Mouse (Mus musculus) C2C12 (cell line): ENCODE data around the gene Adssl1. TPM values are rescaled to one million over a fixed set of nuclear protein-coding genes. Genes with fewer than 3 reads are reported as not detected.

Experiments used
- H3K27me3 ChIP-seq: one replicate; pipeline ENCODE4 v1.6.1; 2011; ENCODE audit not compliant: control insufficient read depth, insufficient read depth, insufficient read length
- H3K36me3 ChIP-seq: one replicate; pipeline ENCODE4 v1.6.1; 2011; ENCODE audit not compliant: control insufficient read depth, insufficient read depth
- H3K4me3 ChIP-seq: one replicate; pipeline ENCODE4 v1.5.1; 2011; ENCODE audit warnings: mild to moderate bottlenecking, control low read depth; ENCODE audit not compliant: poor library complexity, insufficient read depth, severe bottlenecking
- H3K79me2 ChIP-seq: one replicate; pipeline ENCODE4 v1.6.1; 2011; ENCODE audit not compliant: control insufficient read depth, insufficient read depth
- H3K79me3 ChIP-seq: one replicate; pipeline ENCODE4 v1.6.1; 2011; ENCODE audit warnings: low read depth, control low read depth
- H3ac ChIP-seq: one replicate; pipeline ENCODE3; 2011; ENCODE audit warnings: low read depth; ENCODE audit not compliant: control insufficient read depth, insufficient read length
- CEBPB ChIP-seq: IDR thresholded peaks from one replicate; pipeline ENCODE4 v1.6.1; 2011; ENCODE audit warnings: low read depth, mild to moderate bottlenecking, control low read depth, moderate library complexity
- CTCF ChIP-seq: IDR thresholded peaks from one replicate; pipeline ENCODE4 v1.5.1; 2011; ENCODE audit not compliant: control insufficient read depth, insufficient read depth, insufficient read length
- FOSL1 ChIP-seq: IDR thresholded peaks from one replicate; pipeline ENCODE4 v1.8.0; 2011; ENCODE audit warnings: mild to moderate bottlenecking, low read length; ENCODE audit not compliant: poor library complexity, insufficient read depth, severe bottlenecking
- MAX ChIP-seq: IDR thresholded peaks from one replicate; pipeline ENCODE4 v1.6.1; 2011; ENCODE audit warnings: mild to moderate bottlenecking, control low read depth
- MYOD1 ChIP-seq: IDR thresholded peaks from one replicate; pipeline ENCODE4 v1.6.1; 2011; ENCODE audit warnings: low read depth; ENCODE audit not compliant: control insufficient read depth, insufficient read length
- MYOG ChIP-seq: IDR thresholded peaks from one replicate; pipeline ENCODE4 v1.6.1; 2011; ENCODE audit not compliant: control insufficient read depth, insufficient read length; ENCODE audit errors: extremely low read depth
- USF1 ChIP-seq: IDR thresholded peaks from one replicate; pipeline ENCODE4 v1.6.1; 2011; ENCODE audit warnings: low read depth, mild to moderate bottlenecking, control low read depth, moderate library complexity
- microRNA-seq: library from miRNA; unstranded; fragments of <30 nt; microRNA quantifications from one replicate; pipeline ENCODE4, GENCODE M21; 2019; ENCODE audit warnings: borderline microRNAs expressed
- polyA plus RNA-seq: library from polyadenylated mRNA; unstranded; fragments of >200 nt; fragmentation: generic; extraction: Trizol; gene quantifications from one replicate; pipeline ENCODE4 v1.2.1, GENCODE M21; 2012; ENCODE audit warnings: missing spikeins

Adssl1 gene
- polyA plus RNA-seq, 1 experiment, result 10.1 TPM

- TF ChIP-seq CTCF (no peak), USF1 (no peak), MAX (no peak), MYOG (no peak), CEBPB (no peak), FOSL1 (no peak), MYOD1 (no peak)
- Histone ChIP-seq H3K4me3 (peak within 1 kb of the TSS; percentile 37), H3K79me2 (peaks cover 3% of the 10 kb centered on the region), H3ac (peak within 1 kb of the TSS; percentile 87), H3K36me3 (no peaks in the 10 kb centered on the region), H3K79me3 (no peaks in the 10 kb centered on the region), H3K27me3 (no peaks in the 10 kb centered on the region)
These were observed 58.7 kb downstream of the Adssl1 start, which contains the start of gene Zbtb42 for GRCm38 (mm10) chr12:112678555-112679026. Gene Zbtb42 (plus strand): TSS chr12:112678828.

GRCm38 (mm10) chr12:112679027-112679996 is 59.5 kb downstream of the Adssl1 start:
- Histone ChIP-seq H3K36me3 (no peaks in the 10 kb centered on the region), H3K4me3 (peak overlapping the region; percentile 37), H3K79me3 (no peaks in the 10 kb centered on the region), H3K79me2 (no peaks in the 10 kb centered on the region), H3K27me3 (no peaks in the 10 kb centered on the region), H3ac (peak overlapping the region; percentile 87)
- no peak for TF ChIP-seq USF1
- TF ChIP-seq CEBPB, result no peak
- no peak for TF ChIP-seq MYOG
- TF ChIP-seq CTCF, result no peak
- TF ChIP-seq FOSL1, result no peak
- TF ChIP-seq MYOD1, result no peak
- TF ChIP-seq MAX, result no peak

GRCm38 (mm10) chr12:112683351-112683750 is 63.5 kb downstream of the Adssl1 start:
- Histone ChIP-seq H3K79me3 (no peaks in the 10 kb centered on the region), H3K4me3 (no peak overlapping the region), H3K27me3 (no peaks in the 10 kb centered on the region), H3K36me3 (no peaks in the 10 kb centered on the region), H3ac (no peak overlapping the region), H3K79me2 (no peaks in the 10 kb centered on the region)
- TF ChIP-seq CEBPB, result no peak
- TF ChIP-seq FOSL1, result no peak
- TF ChIP-seq CTCF, result no peak
- no peak for TF ChIP-seq MAX
- no peak for TF ChIP-seq MYOD1
- no peak for TF ChIP-seq USF1
- no peak for TF ChIP-seq MYOG

GRCm38 (mm10) chr12:112688458-112688857 is 68.6 kb downstream of the Adssl1 start:
- H3K79me3 ChIP-seq, result no peaks in the 10 kb centered on the region

More at GRCm38 (mm10) chr12:112688458-112688857, 68.6 kb downstream of the Adssl1 start:
- Histone ChIP-seq H3K36me3 (no peaks in the 10 kb centered on the region), H3K79me2 (peaks cover 7% of the 10 kb centered on the region), H3K4me3 (no peak overlapping the region), H3K27me3 (no peaks in the 10 kb centered on the region), H3ac (no peak overlapping the region)
- TF ChIP-seq CTCF (no peak), MYOG (no peak), USF1 (no peak), MAX (no peak), CEBPB (no peak), MYOD1 (no peak), FOSL1 (no peak)

Small RNA genes within 50 kb of the gene (microRNA-seq; reads per million reads assigned to microRNA genes)
- gene Mir6939, result 0.56 reads per million, percentile 11 among the genes with 10 or more reads in this experiment

Other genes with a start within 250 kb of the Adssl1 start
- gene A530016L24Rik, start 130.6 kb upstream of the Adssl1 start, polyA plus RNA-seq, result 0.13 TPM
- gene Tmem179, start 103.3 kb upstream of the Adssl1 start, polyA plus RNA-seq, result 1.1 TPM
- 118 TPM for gene Inf2, start 31.3 kb upstream of the Adssl1 start, polyA plus RNA-seq
- gene Siva1, start 24.6 kb downstream of the Adssl1 start, polyA plus RNA-seq, result 164 TPM
- gene Akt1, start 54.8 kb downstream of the Adssl1 start, polyA plus RNA-seq, result 297 TPM
- gene Zbtb42, start 58.8 kb downstream of the Adssl1 start, polyA plus RNA-seq, result 4.2 TPM
- gene Cep170b, start 100.4 kb downstream of the Adssl1 start, polyA plus RNA-seq, result 33.3 TPM
- gene Pld4, start 140.6 kb downstream of the Adssl1 start, polyA plus RNA-seq, result not detected
- 15.8 TPM for gene Ahnak2, start 182.6 kb downstream of the Adssl1 start, polyA plus RNA-seq
- gene Clba1, start 188.9 kb downstream of the Adssl1 start, polyA plus RNA-seq, result 25.2 TPM
- gene Cdca4, start 209.4 kb downstream of the Adssl1 start, polyA plus RNA-seq, result 61.9 TPM
- 0.06 TPM for gene Gpr132, start 248.2 kb downstream of the Adssl1 start, polyA plus RNA-seq